Mouse (Mus musculus): Measurements from ENCODE around the gene Nudcd3.

- TF ChIP-seq POLR2A (IDR thresholded peaks at IDR 0.05; ENCODE audit: low read depth, low read length) (no peak), CTCF (IDR thresholded peaks at IDR 0.05; ENCODE audit: extremely low read depth, insufficient read length, insufficient replicate concordance, low read depth, low read length) (no peak)
These were observed 12.8 kb downstream of the Nudcd3 start for GRCm38 (mm10) chr11:6187399-6187798.
